Mouse (Mus musculus): Measurements from ENCODE around the gene Hnrnpdl. TPM values are rescaled to one million over a fixed set of nuclear protein-coding genes. Genes with fewer than 3 reads are reported as not detected.
A peak's percentile ranks its signal among the peaks of the same experiment; 100 is the strongest.

Hnrnpdl gene
- polyA plus RNA-seq, 1 experiment from 2014 or later = 293 TPM

DNA sequence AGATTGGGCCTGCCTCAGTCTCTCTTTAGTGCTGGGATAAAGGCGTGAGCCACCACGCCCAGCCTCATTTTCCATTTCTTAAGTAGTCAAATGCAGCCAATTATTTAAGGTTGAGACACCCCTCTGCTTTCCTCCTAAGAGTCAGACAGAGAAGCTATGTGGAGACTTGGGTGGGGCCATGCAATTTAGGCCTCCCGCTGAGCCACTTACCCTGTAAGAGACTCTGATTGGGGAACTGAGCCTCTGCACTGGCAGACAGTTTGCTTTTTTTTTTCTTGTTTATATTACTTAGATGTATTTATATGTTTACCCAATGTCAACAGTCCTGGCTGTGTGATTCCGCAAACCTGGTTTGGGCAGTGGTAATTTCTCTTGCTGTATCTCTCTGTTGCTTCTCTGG lies 4.6 kb upstream of the Hnrnpdl start:
- Histone ChIP-seq H3K4me3 (replicated peaks) (no peak overlapping the region), H3K36me3 (replicated peaks) (no peaks in the 10 kb centered on the region), H3K9ac (no peak overlapping the region), H3K27me3 (no peaks in the 10 kb centered on the region), H3K4me2 (no peak overlapping the region), H3K27ac (no peak overlapping the region), H3K9me3 (no peaks in the 10 kb centered on the region), H3K4me1 (peaks cover 54% of the 10 kb centered on the region)
- 79% methylated on average over 4 of the region's 4 CpGs for WGBS
- no peak for ATAC-seq (ENCODE audit: low FRiP score)

- Histone ChIP-seq H3K27ac (no peak overlapping the region), H3K9me3 (no peaks in the 10 kb centered on the region), H3K4me3 (replicated peaks) (no peak overlapping the region), H3K27me3 (no peaks in the 10 kb centered on the region), H3K9ac (no peak overlapping the region), H3K4me1 (peaks cover 47% of the 10 kb centered on the region), H3K36me3 (replicated peaks) (no peaks in the 10 kb centered on the region), H3K4me2 (no peak overlapping the region)
- ATAC-seq (ENCODE audit: low FRiP score) = no peak
- WGBS = 85% methylated on average over 5 of the region's 5 CpGs
These were observed 3.9 kb upstream of the Hnrnpdl start for GRCm38 (mm10) chr5:100043361-100043760.

- no peak overlapping the region for H3K4me3 ChIP-seq (replicated peaks)
- no peak overlapping the region for H3K27ac ChIP-seq
- ATAC-seq (ENCODE audit: low FRiP score) = no peak
- H3K4me2 ChIP-seq = no peak overlapping the region
- 87% methylated on average over 8 of the region's 8 CpGs for whole genome bisulfite sequencing
- H3K36me3 ChIP-seq (replicated peaks) = 0 out of 2 replicates have a peak, but pooled peaks cover 2% of the 10 kb centered on the region
- no peaks in the 10 kb centered on the region for H3K9me3 ChIP-seq
- peaks cover 40% of the 10 kb centered on the region for H3K4me1 ChIP-seq
- no peaks in the 10 kb centered on the region for H3K27me3 ChIP-seq
- H3K9ac ChIP-seq = no peak overlapping the region
These were observed 3.0 kb upstream of the Hnrnpdl start for GRCm38 (mm10) chr5:100042467-100042866.

GRCm38 (mm10) chr5:100041272-100041671 lies 1.8 kb upstream of the Hnrnpdl start:
- 57% methylated on average over 4 of the region's 4 CpGs for WGBS
- no peak for ATAC-seq (ENCODE audit: low FRiP score)

GRCm38 (mm10) chr5:100040281-100040784 lies 869 bp upstream of the Hnrnpdl start:
- Histone ChIP-seq H3K4me3 (replicated peaks) (peak overlapping the region; percentile 90), H3K4me2 (peak overlapping the region; percentile 84), H3K4me1 (peaks cover 43% of the 10 kb centered on the region), H3K36me3 (replicated peaks) (peaks cover 24% of the 10 kb centered on the region), H3K9me3 (no peaks in the 10 kb centered on the region), H3K9ac (peak overlapping the region; percentile 99), H3K27ac (peak overlapping the region; percentile 99), H3K27me3 (no peaks in the 10 kb centered on the region)
- no peak for ATAC-seq (ENCODE audit: low FRiP score)
- WGBS = 1% methylated on average over 19 of the region's 19 CpGs

More at GRCm38 (mm10) chr5:100041272-100041671, 1.8 kb upstream of the Hnrnpdl start:
- Histone ChIP-seq H3K9ac (no peak overlapping the region), H3K4me1 (peaks cover 40% of the 10 kb centered on the region), H3K9me3 (no peaks in the 10 kb centered on the region), H3K4me3 (replicated peaks) (no peak overlapping the region), H3K27ac (no peak overlapping the region), H3K4me2 (peak overlapping the region; percentile 84), H3K36me3 (replicated peaks) (peaks cover 14% of the 10 kb centered on the region), H3K27me3 (no peaks in the 10 kb centered on the region)

DNA sequence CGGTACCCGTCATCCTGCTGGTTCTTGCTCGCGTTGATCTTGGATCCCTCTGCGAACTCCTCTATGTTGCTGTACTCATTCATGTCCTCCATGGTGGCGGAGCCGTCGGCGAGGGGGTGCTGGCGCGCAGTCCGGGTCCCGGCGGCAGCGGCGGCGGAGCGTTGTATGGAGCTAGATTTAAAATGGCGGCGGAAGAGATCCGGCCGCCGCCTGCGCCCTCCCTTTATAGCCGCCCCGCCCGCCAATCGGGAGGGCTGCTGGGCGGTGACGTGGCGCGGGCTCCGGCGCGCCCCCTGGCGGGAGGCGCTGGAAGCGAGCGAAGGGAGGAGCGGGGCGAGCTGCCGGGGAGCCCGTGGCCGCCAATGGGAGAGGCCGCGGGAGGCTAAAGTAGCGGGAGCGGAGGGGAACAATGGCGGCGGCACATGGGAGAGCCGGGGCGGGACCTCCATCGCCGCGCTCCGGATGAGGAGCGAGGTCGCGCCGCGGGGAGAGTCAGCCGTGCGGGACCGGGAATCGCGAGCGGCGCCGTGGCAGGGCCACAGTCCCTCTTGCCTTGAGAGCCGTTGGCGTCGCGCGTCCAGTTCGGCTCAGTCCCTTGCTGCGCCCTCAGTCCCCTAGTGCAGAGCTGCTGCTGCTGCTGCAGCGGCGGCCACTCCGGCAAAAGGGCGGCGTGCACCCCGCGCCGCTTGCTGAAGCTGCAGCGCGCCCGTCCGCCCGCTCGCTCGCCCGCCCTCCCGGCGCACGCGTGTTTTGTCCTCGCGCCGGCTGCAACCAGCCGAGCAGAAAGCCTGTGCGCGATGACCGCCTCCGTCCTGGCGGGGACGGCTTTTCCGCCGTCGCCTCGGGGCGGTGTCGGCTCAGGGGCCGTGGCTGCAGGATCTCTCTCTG lies 506 bp downstream of the Hnrnpdl start:
- peak overlapping the region; percentile 84 for H3K4me2 ChIP-seq
- H3K36me3 ChIP-seq (replicated peaks) = peaks cover 36% of the 10 kb centered on the region
- peak overlapping the region; percentile 90 for H3K4me3 ChIP-seq (replicated peaks)
- H3K27ac ChIP-seq = peak overlapping the region; percentile 99
- H3K9me3 ChIP-seq = no peaks in the 10 kb centered on the region
- WGBS = under 1% methylated on average over 107 of the region's 113 CpGs
- H3K9ac ChIP-seq = peak overlapping the region; percentile 99
- H3K27me3 ChIP-seq = no peaks in the 10 kb centered on the region
- peaks cover 43% of the 10 kb centered on the region for H3K4me1 ChIP-seq
- peak; percentile 82 for ATAC-seq (ENCODE audit: low FRiP score)

GRCm38 (mm10) chr5:100037965-100038713 lies 1.3 kb downstream of the Hnrnpdl start:
- peak; percentile 45 for ATAC-seq (ENCODE audit: low FRiP score)
- H3K9ac ChIP-seq = peak overlapping the region; percentile 99
- H3K36me3 ChIP-seq (replicated peaks) = peaks cover 43% of the 10 kb centered on the region
- H3K4me2 ChIP-seq = peak overlapping the region; percentile 84
- WGBS = under 1% methylated on average over 38 of the region's 45 CpGs
- no peaks in the 10 kb centered on the region for H3K9me3 ChIP-seq
- no peaks in the 10 kb centered on the region for H3K27me3 ChIP-seq
- peak overlapping the region; percentile 99 for H3K27ac ChIP-seq
- H3K4me1 ChIP-seq = peaks cover 44% of the 10 kb centered on the region
- peak overlapping the region; percentile 90 for H3K4me3 ChIP-seq (replicated peaks)

GRCm38 (mm10) chr5:100036681-100037080 lies 2.8 kb downstream of the Hnrnpdl start:
- peak overlapping the region; percentile 99 for H3K9ac ChIP-seq
- H3K36me3 ChIP-seq (replicated peaks) = peaks cover 57% of the 10 kb centered on the region
- peaks cover 44% of the 10 kb centered on the region for H3K4me1 ChIP-seq
- H3K9me3 ChIP-seq = no peaks in the 10 kb centered on the region
- WGBS = 26% methylated on average over 7 of the region's 7 CpGs
- peak overlapping the region; percentile 90 for H3K4me3 ChIP-seq (replicated peaks)
- no peak overlapping the region for H3K27ac ChIP-seq
- H3K4me2 ChIP-seq = peak overlapping the region; percentile 84
- ATAC-seq (ENCODE audit: low FRiP score) = no peak
- no peaks in the 10 kb centered on the region for H3K27me3 ChIP-seq

DNA sequence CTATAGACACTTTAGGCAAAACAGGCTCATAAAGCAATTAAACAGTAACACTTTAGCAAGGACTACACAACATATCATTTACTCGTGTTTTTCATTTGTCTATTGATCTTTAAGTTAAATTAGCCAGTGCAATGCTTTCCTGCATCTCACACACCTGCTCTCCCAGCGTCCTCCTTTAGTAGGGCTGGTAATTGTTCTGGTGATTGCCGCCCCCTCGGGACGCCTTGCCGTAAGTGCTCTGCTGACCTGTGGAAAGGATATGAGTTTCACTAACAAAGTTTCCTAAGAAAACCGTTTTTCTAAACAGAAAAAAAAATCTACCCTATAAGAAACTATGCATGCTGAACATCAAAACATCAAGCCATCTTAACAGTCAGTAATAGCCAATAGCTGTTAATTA lies 3.5 kb downstream of the Hnrnpdl start:
- 58% methylated on average over 7 of the region's 7 CpGs for WGBS
- H3K27me3 ChIP-seq = no peaks in the 10 kb centered on the region
- peaks cover 36% of the 10 kb centered on the region for H3K4me1 ChIP-seq
- H3K4me3 ChIP-seq (replicated peaks) = peak overlapping the region; percentile 90
- H3K9me3 ChIP-seq = no peaks in the 10 kb centered on the region
- H3K9ac ChIP-seq = no peak overlapping the region
- H3K27ac ChIP-seq = no peak overlapping the region
- H3K36me3 ChIP-seq (replicated peaks) = peaks cover 60% of the 10 kb centered on the region
- H3K4me2 ChIP-seq = peak overlapping the region; percentile 84
- no peak for ATAC-seq (ENCODE audit: low FRiP score)

- Histone ChIP-seq H3K27me3 (no peaks in the 10 kb centered on the region), H3K4me1 (peaks cover 32% of the 10 kb centered on the region), H3K4me3 (replicated peaks) (no peak overlapping the region), H3K9ac (no peak overlapping the region), H3K36me3 (replicated peaks) (peaks cover 60% of the 10 kb centered on the region), H3K4me2 (no peak overlapping the region), H3K9me3 (no peaks in the 10 kb centered on the region), H3K27ac (no peak overlapping the region)
- 78% methylated on average over 3 of the region's 3 CpGs for WGBS
- ATAC-seq (ENCODE audit: low FRiP score) = no peak
These were observed 6.8 kb downstream of the Hnrnpdl start for GRCm38 (mm10) chr5:100032646-100033045.

GRCm38 (mm10) chr5:100032107-100032506 lies 7.4 kb downstream of the Hnrnpdl start:
- no peaks in the 10 kb centered on the region for H3K27me3 ChIP-seq
- no peak overlapping the region for H3K9ac ChIP-seq
- no peak overlapping the region for H3K27ac ChIP-seq
- ATAC-seq (ENCODE audit: low FRiP score) = peak; percentile 30; the same call in 1 of the 2 replicates
- WGBS = 87% methylated on average over 2 of the region's 2 CpGs
- no peak overlapping the region for H3K4me2 ChIP-seq
- H3K4me1 ChIP-seq = peaks cover 27% of the 10 kb centered on the region
- H3K36me3 ChIP-seq (replicated peaks) = peaks cover 54% of the 10 kb centered on the region
- no peaks in the 10 kb centered on the region for H3K9me3 ChIP-seq
- H3K4me3 ChIP-seq (replicated peaks) = no peak overlapping the region

GRCm38 (mm10) chr5:100030069-100030468 lies 9.4 kb downstream of the Hnrnpdl start:
- no peak overlapping the region for H3K4me3 ChIP-seq (replicated peaks)
- no peaks in the 10 kb centered on the region for H3K9me3 ChIP-seq
- 42% methylated on average over 6 of the region's 6 CpGs for WGBS
- peaks cover 12% of the 10 kb centered on the region for H3K4me1 ChIP-seq
- H3K4me2 ChIP-seq = no peak overlapping the region
- H3K27me3 ChIP-seq = no peaks in the 10 kb centered on the region
- H3K27ac ChIP-seq = peak overlapping the region; percentile 70
- peaks cover 35% of the 10 kb centered on the region for H3K36me3 ChIP-seq (replicated peaks)
- peak; percentile 60 for ATAC-seq (ENCODE audit: low FRiP score)
- 0 out of 2 replicates have a peak overlapping the region, but pooled peaks have one; percentile 25 for H3K9ac ChIP-seq
